Mouse (Mus musculus) gastrocnemius, postnatal 4 days (tissue): Measurements from ENCODE around the gene Espn. TPM values are rescaled to one million over a fixed set of nuclear protein-coding genes. Genes with fewer than 3 reads are reported as not detected.

Experiments used
- DNase-seq, 2 experiments: peaks; one replicate each; pipeline ENCODE4 v3.0.0; 2021 to 2022; ENCODE audit warnings: low spot score in 2 of 2, mixed read lengths in 2 of 2
- total RNA-seq, 2 experiments: library from RNA; stranded (reverse); gene quantifications; 2 replicates each; pipeline ENCODE4 v1.2.3; 2021

Espn gene
- total RNA-seq, 2 experiments from 2014 or later, result 1.5 TPM

DNA sequence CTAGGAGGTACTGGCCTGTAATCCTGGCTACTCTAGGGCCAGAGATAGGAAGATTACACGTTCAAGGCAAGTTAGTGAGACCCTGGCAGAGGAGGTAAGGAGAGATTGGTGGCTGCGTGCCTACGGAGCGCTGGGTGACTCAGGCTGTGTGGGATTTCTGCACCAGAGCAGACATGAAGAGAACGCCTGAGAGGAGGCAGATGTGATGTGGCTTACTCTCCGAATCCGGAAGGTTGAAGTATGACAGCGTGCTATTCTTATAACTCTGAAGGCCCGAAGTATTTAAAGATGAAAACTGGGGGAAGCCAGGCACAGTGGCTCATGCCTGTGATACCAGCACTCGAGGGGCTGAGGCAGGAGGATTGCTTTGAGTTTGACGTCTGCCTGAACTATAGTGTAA lies 51.6 kb downstream of the Espn start:
- DNase-seq, result no peak

DNA sequence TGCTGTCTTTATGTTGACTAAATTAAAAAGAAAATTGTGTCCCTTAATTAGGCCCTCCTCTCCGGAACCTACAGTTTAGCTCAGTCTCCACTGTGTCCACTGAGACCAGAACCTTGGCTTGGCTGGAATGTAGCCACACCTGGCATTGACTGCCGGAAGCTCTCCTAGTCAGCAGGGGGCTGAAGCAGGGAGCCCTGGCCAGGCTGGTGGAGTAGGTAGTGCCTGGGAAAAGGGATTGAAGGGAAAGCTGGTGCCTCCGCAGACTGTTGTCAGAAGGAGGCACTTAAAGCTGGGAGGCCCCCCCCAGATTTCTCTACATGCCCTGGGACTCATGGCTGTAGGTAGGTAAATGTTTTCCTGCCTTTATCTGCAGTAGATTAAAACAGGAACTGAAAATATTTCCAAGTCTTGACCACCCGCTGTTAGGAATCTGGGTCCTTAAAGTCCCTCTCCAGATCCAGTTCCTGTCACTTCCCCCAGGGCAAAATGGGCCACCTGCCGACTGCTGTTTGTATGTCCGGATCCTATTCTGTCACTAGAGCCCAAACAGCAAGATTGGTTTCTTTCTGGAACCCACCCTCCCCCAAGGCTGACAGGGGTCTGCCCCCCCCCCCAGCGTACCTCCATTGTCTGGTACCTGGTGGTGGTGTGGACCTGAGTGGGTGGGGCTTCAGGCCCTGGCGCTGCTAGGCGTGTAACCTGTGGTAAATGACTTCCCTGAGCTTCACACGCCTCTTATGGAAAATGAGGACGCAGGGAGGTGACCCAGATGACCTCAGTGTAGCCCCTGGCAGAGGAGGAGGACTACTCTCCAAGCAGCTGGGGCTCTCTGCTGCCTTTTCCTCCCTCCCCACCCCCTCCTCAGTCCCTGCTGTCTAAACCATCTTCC lies 54.0 kb downstream of the Espn start:
- no peak for DNase-seq

DNA sequence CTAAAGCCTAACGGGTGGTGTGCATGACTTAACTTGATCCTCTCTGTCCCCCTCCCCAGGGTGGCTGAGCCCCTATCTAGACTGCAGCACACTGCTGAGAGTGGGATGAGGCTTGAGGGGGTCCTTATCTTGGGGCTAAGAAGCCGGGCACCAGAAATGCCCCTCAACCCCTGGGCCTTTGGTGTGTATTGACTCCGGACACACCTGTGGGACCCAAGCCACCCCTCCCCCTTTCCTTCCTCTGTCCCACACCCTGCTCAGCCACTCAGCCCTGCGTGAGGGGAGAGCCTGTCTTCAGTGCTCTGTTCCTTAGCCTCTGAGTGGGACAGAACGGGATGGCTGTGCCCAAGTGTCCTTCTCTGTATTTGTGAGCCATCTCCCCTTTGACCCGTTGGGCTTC lies 55.2 kb downstream of the Espn start:
- no peak for DNase-seq

DNA sequence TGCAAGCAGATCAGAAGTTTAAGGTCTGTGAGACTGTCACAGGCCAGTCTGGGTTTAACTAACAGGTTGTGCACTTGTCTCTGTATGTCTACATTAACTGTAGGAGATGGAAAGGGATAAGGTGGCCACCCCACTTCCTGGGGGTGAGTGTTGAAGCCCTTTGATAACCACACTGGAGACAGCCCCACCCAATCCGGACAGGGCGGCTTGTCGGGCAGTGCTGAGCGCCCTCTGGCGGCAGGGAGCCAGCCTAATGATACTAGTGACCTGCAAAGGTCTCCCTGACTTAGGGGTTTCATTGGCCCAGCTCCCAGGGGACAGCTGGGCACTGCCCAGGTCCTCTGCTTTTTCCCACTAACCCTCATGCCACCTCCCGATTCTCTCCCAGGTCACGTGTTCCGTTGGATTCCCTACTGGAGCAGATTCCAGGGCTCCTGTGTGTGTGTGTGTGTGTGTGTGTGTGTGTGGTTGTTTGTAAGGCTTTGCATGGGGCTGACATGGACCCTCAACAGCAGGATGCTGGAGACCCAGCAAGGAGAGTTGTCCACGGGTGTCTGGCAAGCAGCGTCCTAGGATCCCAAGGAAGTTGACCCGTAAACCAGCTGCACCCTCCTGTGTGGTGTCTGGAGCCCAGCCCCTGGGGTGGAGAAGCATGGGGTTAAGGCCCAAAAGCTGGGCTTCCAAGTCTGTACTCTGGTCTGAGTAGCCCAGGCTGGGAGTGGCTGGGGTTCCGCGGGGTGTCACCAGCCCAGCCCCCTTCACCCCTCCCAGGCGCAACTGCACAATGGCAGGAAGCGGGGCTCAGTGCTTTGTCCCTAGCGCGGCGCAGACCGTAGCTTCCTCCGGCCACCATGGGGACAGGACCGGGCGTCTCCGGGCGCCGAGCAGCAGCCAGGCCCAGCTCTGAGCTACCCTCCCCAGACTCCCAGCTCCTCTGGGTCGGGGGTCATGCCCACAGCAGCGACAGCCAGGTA lies 55.9 kb downstream of the Espn start:
- peak in 1 of 2 experiments; percentile 83 for DNase-seq

DNA sequence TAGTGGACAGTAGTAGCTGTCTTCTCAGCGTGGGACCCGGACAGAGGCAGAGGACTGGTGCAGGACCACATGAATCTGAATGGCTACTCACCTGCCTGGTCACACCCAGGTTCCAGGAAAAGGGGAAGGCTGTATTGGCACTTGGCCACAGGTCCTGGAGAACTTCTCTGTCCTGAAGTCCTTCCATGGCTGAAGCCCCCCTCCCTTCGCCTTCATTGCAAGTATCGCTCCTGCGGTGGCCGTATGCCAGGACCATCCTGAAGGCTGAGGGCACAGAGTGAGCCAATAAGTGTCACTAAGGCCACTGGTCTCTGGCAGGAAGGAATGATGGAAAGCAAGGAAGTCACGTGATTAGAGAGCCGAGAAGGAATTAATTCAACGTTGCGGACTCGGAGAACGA lies 57.9 kb downstream of the Espn start:
- DNase-seq, result no peak

DNA sequence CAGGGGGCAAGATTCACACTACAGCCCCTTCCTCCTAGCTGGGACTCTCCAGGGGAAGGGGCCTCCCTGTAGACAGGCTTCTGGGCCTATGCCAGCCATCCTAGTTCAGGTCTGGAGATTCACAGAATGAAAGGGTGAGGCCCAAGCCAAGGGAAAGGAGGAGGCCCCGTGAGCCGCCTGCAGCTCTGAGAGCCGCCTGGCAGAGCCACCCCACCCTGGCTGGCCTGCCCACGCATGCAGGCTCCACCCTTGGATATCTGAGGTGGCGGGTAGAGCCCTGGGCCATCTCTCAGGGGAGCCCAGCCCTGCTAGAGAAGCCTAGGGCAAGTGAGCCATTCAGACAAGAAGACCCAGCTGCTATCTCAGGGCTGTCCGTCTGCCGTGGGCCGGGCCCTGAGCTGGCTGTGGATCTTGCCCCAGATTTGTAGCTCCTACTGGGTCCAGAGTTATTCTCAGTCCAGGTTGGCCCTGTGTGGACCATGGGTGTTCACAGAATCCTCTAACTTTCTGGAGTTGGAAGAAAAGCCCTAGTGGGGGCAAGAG lies 59.3 kb downstream of the Espn start:
- DNase-seq, result no peak

DNA sequence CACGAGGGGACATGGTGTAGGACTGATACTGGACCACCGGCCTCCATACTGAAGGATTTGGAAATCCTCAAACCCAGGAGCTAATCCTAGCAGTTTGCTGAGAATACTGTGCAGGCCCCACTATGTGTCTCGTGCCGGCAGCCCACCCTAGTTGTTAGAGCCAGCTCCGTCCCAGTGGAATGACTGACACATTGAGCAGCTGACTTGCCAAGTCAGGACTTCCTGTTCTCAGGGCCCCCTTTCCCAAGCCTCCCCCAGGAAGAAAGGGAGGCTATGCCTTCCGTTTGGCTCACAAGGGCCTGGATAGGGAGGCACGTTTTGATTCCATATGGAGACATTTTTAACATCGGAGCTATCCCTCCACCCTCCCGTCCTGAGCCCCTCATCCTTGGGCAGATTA lies 62.0 kb downstream of the Espn start:
- no peak for DNase-seq

DNA sequence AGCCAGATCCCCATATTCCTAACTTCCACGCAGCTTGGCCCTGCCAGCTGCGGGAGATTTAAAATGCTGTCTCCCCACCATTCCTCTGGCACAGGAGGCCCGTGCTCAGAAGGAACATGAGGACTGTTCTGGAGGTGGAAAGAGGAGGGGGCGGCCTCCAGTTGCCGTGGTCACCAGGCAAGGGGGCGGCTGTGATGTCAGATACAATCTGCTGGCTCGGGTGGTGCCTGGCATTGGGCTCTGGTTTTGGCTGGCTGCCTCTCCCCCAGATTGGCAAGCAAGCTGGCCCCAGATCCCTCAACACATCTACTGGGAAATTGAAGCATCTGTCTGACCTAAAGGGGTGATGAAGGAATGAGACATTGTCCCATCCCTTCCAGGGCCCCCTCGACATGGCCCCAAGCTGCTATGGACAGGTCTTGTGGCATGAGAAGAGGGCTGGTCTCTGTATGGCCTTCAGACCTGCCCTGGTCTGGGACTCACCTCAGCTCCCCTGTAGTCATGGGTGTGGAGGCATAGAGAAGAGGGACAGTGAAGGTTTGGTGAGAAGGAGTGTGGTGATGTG lies 63.5 kb downstream of the Espn start:
- DNase-seq, result no peak

DNA sequence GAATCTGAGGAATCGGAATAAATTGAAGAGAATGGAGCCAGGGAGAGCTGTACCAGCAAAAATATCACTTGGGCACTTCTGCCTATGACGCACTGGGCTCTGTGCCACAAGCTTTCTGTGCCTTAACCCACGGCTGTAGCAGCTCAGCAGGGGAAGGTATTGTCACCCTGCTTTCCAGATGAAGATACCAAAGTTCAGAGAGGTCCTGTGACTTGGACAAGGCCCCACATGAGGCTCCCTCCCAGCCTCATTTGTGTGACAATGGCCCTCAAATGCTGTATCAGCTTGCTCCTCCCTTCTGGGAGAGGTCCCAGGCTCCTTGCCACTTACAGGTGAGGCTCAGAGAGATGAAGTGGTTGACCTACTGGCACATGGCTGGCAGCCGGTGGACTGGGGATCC lies 64.0 kb downstream of the Espn start:
- no peak for DNase-seq

DNA sequence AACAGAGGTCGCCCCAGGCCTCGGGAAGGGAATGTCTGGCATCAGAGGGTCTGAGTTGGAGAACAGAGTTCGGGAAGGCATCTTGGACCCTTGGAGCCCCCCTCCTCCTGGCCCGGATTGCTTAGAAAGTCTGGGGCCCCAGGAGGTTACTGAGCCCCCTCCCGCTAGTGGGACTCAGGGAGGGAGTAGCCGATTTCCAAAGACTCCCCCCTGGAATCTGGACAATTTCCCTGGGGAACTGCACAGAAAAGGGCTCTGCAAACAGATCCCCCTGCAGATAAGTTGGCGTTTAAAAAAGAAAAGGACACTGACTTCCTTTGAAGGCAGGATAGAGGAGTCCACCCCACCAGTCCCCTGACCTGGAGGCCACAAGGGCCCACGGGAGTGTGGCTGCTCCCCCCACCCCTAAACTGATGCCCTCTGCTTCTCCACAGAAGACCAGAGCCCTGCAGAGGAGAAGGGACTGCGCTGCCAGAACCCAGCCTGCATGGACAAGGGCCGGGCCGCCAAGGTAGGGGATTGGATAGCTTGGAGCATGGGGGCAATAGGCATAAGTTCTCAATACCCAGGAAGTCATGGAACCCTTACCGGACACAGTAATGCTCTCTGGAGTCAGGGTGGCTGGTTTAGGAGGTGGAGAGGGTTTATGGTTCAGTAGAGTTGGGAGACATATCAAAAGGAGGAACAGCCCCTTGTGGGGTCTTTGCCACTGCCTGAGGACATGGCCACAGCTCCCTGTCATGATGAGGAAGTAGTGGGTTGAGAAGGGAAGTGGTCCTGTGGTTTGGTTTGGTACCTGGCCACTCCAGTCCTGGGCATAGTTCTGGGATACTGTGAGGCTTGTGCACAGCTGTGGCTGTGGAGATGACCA lies 64.7 kb downstream of the Espn start:
- peak in 1 of 2 experiments; percentile 31 for DNase-seq

DNA sequence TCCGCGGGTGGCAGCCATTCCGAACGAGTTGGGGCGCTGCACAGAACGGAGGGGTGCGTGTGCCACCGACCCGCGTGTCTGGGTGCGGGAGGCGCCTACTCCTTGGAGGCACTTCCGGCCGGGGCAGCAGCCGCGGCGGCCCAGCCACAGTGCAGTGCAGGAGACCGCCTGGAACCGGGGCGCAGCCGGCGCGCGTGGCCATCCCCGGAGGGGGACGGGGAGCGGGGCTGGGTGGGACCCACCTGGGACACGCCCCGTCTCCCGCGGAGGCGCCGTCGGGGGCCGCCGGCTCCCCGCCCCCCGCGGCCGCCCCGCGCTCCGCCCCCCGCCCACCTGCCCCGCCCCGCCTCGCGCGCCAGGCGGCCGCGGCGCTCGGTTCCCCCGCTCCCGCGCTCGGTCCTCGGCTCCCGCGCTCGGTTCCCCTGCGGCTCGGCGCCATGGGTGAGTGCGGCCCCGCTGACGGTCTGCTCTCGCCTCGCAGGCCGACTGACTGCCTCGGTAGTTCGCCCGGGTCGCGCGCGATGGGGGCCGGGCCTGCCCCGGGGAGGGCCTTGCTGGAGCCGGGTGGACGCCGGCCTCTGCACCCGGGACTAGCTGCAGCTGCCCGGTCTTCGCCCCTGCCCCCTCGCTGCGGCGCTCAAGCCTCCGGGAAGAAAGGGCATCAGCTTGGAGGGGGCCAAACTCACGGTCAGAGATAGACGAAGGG lies 65.5 kb downstream of the Espn start:
- peak; percentile 63 to 70 for DNase-seq

DNA sequence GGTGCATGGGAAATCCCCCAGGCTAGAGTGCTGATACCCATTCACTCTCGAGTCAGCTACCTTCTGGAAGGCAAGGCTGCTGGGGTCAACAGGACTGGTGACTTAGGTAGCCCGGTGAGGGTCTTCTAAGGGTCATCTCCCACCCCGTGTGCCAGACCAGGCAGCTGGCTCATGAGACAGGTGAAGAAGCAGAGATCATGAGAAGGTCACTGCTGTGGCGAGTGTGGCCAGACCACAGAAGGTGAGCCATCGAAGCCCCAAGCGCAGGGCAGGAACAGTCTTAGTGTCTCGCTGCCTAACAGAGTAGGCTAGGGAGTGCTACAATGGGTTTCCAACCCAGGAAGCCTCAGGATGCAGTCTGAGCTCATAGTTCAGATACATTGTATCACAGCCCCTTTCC lies 67.6 kb downstream of the Espn start:
- DNase-seq, result no peak

DNA sequence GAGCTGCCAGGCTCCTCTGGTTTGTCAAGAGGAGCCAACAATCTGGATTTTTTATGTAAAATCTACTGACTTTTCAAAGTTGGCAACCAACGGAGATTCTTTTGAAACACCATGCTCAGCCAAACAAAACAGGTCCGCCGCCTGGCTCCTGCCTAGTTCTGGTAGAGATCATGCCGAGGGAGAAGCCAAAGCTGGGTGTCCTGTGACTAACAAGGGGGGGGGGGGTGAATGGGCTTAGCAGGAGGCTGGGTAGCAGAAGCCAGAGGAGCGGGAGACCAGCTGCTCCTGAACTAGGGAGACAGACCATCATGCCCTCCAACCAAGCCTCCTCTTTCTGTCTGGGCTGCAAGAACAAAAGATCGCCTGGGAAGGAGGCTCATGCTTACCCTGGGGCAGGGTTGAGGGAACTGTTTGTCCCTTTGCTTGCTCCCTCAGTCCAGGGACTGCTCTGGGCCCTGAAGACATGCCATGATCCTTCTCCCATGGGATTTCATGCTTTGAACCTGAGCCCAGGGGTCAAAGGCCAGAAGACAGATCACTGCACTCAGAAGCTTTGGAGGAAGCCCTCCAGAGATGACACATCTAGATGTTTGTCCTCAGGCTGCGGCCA lies 68.5 kb downstream of the Espn start:
- DNase-seq, result no peak

DNA sequence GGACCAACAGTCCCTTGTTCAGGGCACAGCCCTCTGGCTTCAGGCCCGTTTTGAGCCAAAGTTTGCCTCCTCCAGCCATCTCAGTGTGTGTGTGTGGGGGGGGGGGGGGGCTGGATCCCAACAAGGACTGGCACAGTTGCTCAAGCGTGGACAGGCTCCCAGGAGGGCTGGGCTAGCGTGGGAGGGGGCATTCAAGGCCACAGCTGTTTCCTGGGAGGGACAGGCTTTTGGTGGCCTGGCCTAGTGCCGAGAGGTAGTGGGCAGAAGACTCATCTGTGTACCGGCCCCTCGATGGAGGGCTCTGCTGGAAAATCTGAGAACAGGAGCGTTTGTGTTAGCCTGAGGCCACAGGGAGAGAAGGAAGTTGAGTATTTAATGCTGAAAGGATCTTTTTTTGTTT lies 72.2 kb downstream of the Espn start:
- no peak for DNase-seq

DNA sequence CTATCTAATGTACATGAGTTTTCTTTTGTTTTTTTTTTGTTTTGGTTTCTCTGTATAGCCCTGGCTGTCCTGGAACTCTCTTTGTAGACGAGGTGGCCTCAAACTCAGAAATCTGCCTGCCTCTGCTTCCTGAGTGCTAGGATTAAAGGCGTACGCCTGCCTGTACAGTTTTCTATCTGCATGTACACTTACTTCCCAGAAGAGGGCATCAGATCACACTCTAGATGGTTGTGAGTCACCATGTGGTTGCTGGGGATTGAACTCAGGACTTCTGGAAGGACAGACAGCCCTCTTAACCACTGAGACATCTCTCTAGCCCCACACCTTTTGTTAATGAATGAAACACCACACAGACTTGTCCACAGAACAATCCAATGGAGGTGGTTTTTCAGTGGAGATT lies 72.9 kb downstream of the Espn start:
- DNase-seq, result no peak

DNA sequence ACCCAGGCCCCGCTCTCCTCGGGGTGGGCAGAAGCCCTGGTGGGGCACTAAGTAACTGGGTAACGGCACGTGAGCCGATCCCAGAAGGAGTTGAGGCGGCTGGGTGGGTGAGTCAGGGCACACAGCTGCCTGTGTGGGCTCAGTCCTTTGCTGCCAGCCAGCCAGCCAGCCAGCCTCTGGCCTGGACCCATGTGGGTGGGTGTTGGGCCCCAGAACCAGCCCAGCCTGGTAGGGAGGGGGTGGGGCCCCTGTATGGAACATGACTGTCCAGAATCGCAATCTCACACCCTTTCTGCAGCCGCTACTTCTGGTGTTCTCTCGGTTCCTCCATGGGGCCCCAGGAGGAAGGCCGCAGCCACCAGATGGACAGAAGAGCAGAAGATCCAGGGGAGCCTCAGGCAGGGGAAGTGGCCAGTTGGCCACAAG lies 74.1 kb downstream of the Espn start:
- DNase-seq, result peak in 1 of 2 experiments; percentile 58

DNA sequence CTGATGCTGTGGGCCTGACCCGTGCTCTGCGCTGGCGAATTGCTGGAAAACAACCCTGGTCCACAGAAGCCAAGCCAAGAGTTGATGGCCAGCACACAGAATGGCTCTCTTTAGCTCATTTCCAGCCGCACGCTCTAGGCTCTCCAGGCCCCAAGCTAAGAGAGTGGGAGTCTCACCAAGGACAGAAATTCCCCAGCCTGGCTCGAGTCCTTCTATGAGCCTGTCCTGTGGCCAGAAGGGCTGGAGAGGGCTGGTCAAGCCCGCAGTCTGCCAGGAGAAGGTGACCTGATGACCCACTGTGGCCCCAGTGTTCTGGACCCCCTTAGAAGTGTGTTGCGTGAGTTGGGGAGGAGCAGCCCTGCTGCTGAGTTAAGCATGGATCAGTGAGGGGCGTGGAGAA lies 75.0 kb downstream of the Espn start:
- peak in 1 of 2 experiments; percentile 8 for DNase-seq

DNA sequence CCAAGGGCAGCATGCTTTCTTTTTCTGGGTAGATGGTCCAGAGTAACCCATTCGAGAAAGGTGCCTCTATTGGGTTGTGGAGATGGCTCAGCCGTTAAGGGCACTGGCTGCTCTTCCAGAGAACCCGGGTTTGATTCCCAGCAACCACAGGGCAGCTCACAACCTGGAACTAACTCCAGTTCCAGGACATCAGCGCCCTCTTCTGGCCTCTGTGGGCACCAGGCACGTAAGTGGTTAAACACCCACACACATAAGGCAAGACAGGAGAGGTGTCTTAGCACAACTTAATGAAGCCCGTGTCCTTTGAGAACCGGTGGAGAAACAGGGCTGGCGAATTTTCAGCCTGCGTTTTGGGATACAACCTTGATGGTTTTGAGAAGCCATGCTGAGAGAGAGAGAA lies 77.6 kb downstream of the Espn start:
- DNase-seq, result no peak

DNA sequence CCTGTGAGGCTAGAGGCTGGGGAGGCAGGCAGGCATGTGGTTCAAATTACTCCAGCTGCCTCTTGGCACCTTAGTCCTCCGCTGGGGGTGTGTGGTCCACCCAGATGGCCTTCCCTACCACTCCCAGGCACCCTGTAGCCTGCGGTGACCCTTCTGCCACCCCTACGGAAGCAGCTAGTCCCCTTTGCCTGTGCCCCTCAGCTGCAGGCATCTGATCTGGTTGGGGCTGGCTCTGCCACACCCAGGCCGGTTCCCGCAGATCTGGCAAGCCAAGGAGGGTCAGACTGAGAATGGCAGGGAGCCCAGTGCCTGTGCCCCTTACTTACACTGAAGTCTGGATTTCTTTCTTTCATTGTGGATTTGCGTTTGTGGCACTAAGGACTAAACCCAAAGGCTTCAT lies 78.5 kb downstream of the Espn start:
- no peak for DNase-seq
